Mouse (Mus musculus): ENCODE measurements around the gene Igf2bp2. TPM values are rescaled to one million over a fixed set of nuclear protein-coding genes. Genes with fewer than 3 reads are reported as not detected.

The Igf2bp2 gene
- polyA plus RNA-seq, 1 experiment, result not detected

GRCm38 (mm10) chr16:22119524-22119923, 43.6 kb downstream of the Igf2bp2 start:
- no peak overlapping the region for H3K4me3 ChIP-seq (ENCODE audit: insufficient read depth, low read depth, low read length)
- H3K27ac ChIP-seq (ENCODE audit: insufficient read depth, low read depth, low read length), result no peak overlapping the region
- H3K4me1 ChIP-seq (ENCODE audit: control insufficient read depth, insufficient read depth, low read length), result peaks cover 7% of the 10 kb centered on the region
- 85% methylated on average over 15 of the region's 15 CpGs for WGBS
- no peak for TF ChIP-seq CTCF (IDR thresholded peaks at IDR 0.05; ENCODE audit: insufficient read depth, low read depth, low read length)
- no peak for TF ChIP-seq POLR2A (IDR thresholded peaks at IDR 0.05; ENCODE audit: insufficient read depth, low read depth, low read length)

- H3K27ac ChIP-seq (ENCODE audit: insufficient read depth, low read depth, low read length), result peak overlapping the region; percentile 23; the same call in 1 of the 2 replicates
- no peak for TF ChIP-seq CTCF (IDR thresholded peaks at IDR 0.05; ENCODE audit: insufficient read depth, low read depth, low read length)
- TF ChIP-seq POLR2A (IDR thresholded peaks at IDR 0.05; ENCODE audit: insufficient read depth, low read depth, low read length), result no peak
- peaks cover 7% of the 10 kb centered on the region for H3K4me1 ChIP-seq (ENCODE audit: control insufficient read depth, insufficient read depth, low read length)
- WGBS, result 55% methylated on average over 14 of the region's 14 CpGs
- no peak overlapping the region for H3K4me3 ChIP-seq (ENCODE audit: insufficient read depth, low read depth, low read length)
Measured at GRCm38 (mm10) chr16:22118716-22119501, 44.2 kb downstream of the Igf2bp2 start.

GRCm38 (mm10) chr16:22118151-22118550, 44.9 kb downstream of the Igf2bp2 start:
- peaks cover 5% of the 10 kb centered on the region for H3K4me1 ChIP-seq (ENCODE audit: control insufficient read depth, insufficient read depth, low read length)
- WGBS, result 54% methylated on average over 4 of the region's 4 CpGs
- H3K4me3 ChIP-seq (ENCODE audit: insufficient read depth, low read depth, low read length), result no peak overlapping the region
- no peak overlapping the region for H3K27ac ChIP-seq (ENCODE audit: insufficient read depth, low read depth, low read length)
- TF ChIP-seq CTCF (IDR thresholded peaks at IDR 0.05; ENCODE audit: insufficient read depth, low read depth, low read length), result no peak
- no peak for TF ChIP-seq POLR2A (IDR thresholded peaks at IDR 0.05; ENCODE audit: insufficient read depth, low read depth, low read length)

GRCm38 (mm10) chr16:22116748-22117147, 46.4 kb downstream of the Igf2bp2 start:
- H3K4me1 ChIP-seq (ENCODE audit: control insufficient read depth, insufficient read depth, low read length), result peaks cover 5% of the 10 kb centered on the region
- TF ChIP-seq POLR2A (IDR thresholded peaks at IDR 0.05; ENCODE audit: insufficient read depth, low read depth, low read length), result no peak
- no peak for TF ChIP-seq CTCF (IDR thresholded peaks at IDR 0.05; ENCODE audit: insufficient read depth, low read depth, low read length)
- 94% methylated on average over 4 of the region's 4 CpGs for WGBS
- H3K4me3 ChIP-seq (ENCODE audit: insufficient read depth, low read depth, low read length), result no peak overlapping the region
- no peak overlapping the region for H3K27ac ChIP-seq (ENCODE audit: insufficient read depth, low read depth, low read length)

GRCm38 (mm10) chr16:22116058-22116457, 47.0 kb downstream of the Igf2bp2 start:
- H3K27ac ChIP-seq (ENCODE audit: insufficient read depth, low read depth, low read length), result no peak overlapping the region
- H3K4me3 ChIP-seq (ENCODE audit: insufficient read depth, low read depth, low read length), result no peak overlapping the region
- H3K4me1 ChIP-seq (ENCODE audit: control insufficient read depth, insufficient read depth, low read length), result peaks cover 5% of the 10 kb centered on the region
- TF ChIP-seq CTCF (IDR thresholded peaks at IDR 0.05; ENCODE audit: insufficient read depth, low read depth, low read length) (no peak), POLR2A (IDR thresholded peaks at IDR 0.05; ENCODE audit: insufficient read depth, low read depth, low read length) (no peak)
- WGBS, result 83% methylated on average over 6 of the region's 6 CpGs

GRCm38 (mm10) chr16:22110036-22110435, 53.1 kb downstream of the Igf2bp2 start:
- no peak for TF ChIP-seq CTCF (IDR thresholded peaks at IDR 0.05; ENCODE audit: insufficient read depth, low read depth, low read length)
- TF ChIP-seq POLR2A (IDR thresholded peaks at IDR 0.05; ENCODE audit: insufficient read depth, low read depth, low read length), result no peak
- no peak overlapping the region for H3K27ac ChIP-seq (ENCODE audit: insufficient read depth, low read depth, low read length)
- 84% methylated on average over 1 of the region's 1 CpGs for WGBS
- H3K4me1 ChIP-seq (ENCODE audit: control insufficient read depth, insufficient read depth, low read length), result no peaks in the 10 kb centered on the region
- H3K4me3 ChIP-seq (ENCODE audit: insufficient read depth, low read depth, low read length), result no peak overlapping the region

GRCm38 (mm10) chr16:22109159-22109558, 53.9 kb downstream of the Igf2bp2 start:
- 78% methylated on average over 4 of the region's 4 CpGs for WGBS
- no peak for TF ChIP-seq CTCF (IDR thresholded peaks at IDR 0.05; ENCODE audit: insufficient read depth, low read depth, low read length)
- no peak for TF ChIP-seq POLR2A (IDR thresholded peaks at IDR 0.05; ENCODE audit: insufficient read depth, low read depth, low read length)

GRCm38 (mm10) chr16:22107897-22108516, 55.1 kb downstream of the Igf2bp2 start:
- no peak overlapping the region for H3K4me3 ChIP-seq (ENCODE audit: insufficient read depth, low read depth, low read length)
- TF ChIP-seq POLR2A (IDR thresholded peaks at IDR 0.05; ENCODE audit: insufficient read depth, low read depth, low read length), result no peak
- no peak for TF ChIP-seq CTCF (IDR thresholded peaks at IDR 0.05; ENCODE audit: insufficient read depth, low read depth, low read length)
- no peak overlapping the region for H3K27ac ChIP-seq (ENCODE audit: insufficient read depth, low read depth, low read length)
- no peaks in the 10 kb centered on the region for H3K4me1 ChIP-seq (ENCODE audit: control insufficient read depth, insufficient read depth, low read length)
- 39% methylated on average over 7 of the region's 7 CpGs for WGBS

More at GRCm38 (mm10) chr16:22109159-22109558, 53.9 kb downstream of the Igf2bp2 start:
- H3K27ac ChIP-seq (ENCODE audit: insufficient read depth, low read depth, low read length), result no peak overlapping the region
- no peaks in the 10 kb centered on the region for H3K4me1 ChIP-seq (ENCODE audit: control insufficient read depth, insufficient read depth, low read length)
- H3K4me3 ChIP-seq (ENCODE audit: insufficient read depth, low read depth, low read length), result no peak overlapping the region

- WGBS, result 68% methylated on average over 6 of the region's 6 CpGs
- TF ChIP-seq CTCF (IDR thresholded peaks at IDR 0.05; ENCODE audit: insufficient read depth, low read depth, low read length) (no peak), POLR2A (IDR thresholded peaks at IDR 0.05; ENCODE audit: insufficient read depth, low read depth, low read length) (no peak)
- H3K27ac ChIP-seq (ENCODE audit: insufficient read depth, low read depth, low read length), result no peak overlapping the region
Measured at GRCm38 (mm10) chr16:22106012-22106584, 57.0 kb downstream of the Igf2bp2 start.

More at GRCm38 (mm10) chr16:22106012-22106584, 57.0 kb downstream of the Igf2bp2 start:
- Histone ChIP-seq H3K4me3 (ENCODE audit: insufficient read depth, low read depth, low read length) (no peak overlapping the region), H3K4me1 (ENCODE audit: control insufficient read depth, insufficient read depth, low read length) (no peaks in the 10 kb centered on the region)

All from olfactory bulb, adult 2 months (tissue).